Mouse (Mus musculus) brown adipose tissue, adult 24 weeks (tissue): ENCODE measurements around the gene Ccn2. TPM values are rescaled to one million over a fixed set of nuclear protein-coding genes. Genes with fewer than 3 reads are reported as not detected.

Experiments used
- H3K27ac ChIP-seq: fragments of 200-500 bp; replicated peaks from 2 replicates; pipeline ENCODE4 v1.5.1; 2012; ENCODE audit warnings: low read depth, mild to moderate bottlenecking, low read length
- H3K4me1 ChIP-seq: fragments of 200-500 bp; 2 replicates; pipeline ENCODE4 v1.6.1; 2012; ENCODE audit warnings: low read length, mixed read lengths; ENCODE audit not compliant: control insufficient read depth, insufficient read depth, insufficient read length
- H3K4me3 ChIP-seq: fragments of 200-500 bp; 2 replicates; pipeline ENCODE4 v1.5.1; 2012; ENCODE audit warnings: low read depth, mild to moderate bottlenecking, low read length, moderate library complexity; ENCODE audit not compliant: insufficient read depth
- polyA plus RNA-seq: library from polyadenylated mRNA; stranded (reverse); fragments of >200 nt; gene quantifications from 2 replicates; pipeline ENCODE4 v1.2.4, GENCODE M21; 2012; ENCODE audit not compliant: missing spikeins, insufficient read depth, insufficient read length

Gene Ccn2
- polyA plus RNA-seq, 1 experiment: 4.3 TPM

DNA sequence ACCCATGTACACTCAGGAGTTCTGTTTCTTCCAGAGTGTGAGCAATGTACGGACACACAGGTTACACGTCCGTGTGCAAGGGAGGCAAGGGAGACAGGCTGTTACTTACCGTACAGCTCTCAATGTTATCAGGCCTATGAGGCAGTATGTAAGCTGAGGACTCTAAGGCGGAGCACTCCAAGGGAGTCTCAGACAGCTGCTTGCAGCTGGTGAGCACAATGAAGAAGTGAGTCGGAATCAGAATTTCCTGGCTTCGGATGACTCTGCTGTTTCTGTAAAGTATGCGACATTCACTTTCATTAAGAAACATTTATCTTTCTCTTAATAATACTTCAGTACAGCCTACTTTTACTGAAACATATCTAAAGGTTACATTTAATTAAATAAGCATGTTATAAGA, 49.9 kb downstream of the Ccn2 start:
- Histone ChIP-seq H3K4me3 (no peak overlapping the region), H3K27ac (no peak overlapping the region), H3K4me1 (no peaks in the 10 kb centered on the region)

Other genes starting within 250 kb of the Ccn2 start
- 0.52 TPM in 1 of 2 replicates, not detected in the other for gene Enpp1, start 116.7 kb downstream of the Ccn2 start, polyA plus RNA-seq
- gene Enpp3, start 247.4 kb downstream of the Ccn2 start, polyA plus RNA-seq: 2.2 and 5.0 TPM in 2 replicates